Mouse (Mus musculus) myocyte (in vitro differentiated cells): ENCODE results near the gene Vmn1r236.

ENCODE experiments used
- MAX ChIP-seq: IDR thresholded peaks from one replicate; pipeline ENCODE4 v1.6.1; 2011; ENCODE audit warnings: low read depth, mild to moderate bottlenecking, control low read depth
- POLR2A ChIP-seq: IDR thresholded peaks from one replicate; pipeline ENCODE4 v1.6.1; 2011; ENCODE audit warnings: low read depth, mild to moderate bottlenecking, control low read depth, moderate library complexity; ENCODE audit not compliant: insufficient read length
- TCF3 ChIP-seq: IDR thresholded peaks from one replicate; pipeline ENCODE4 v1.6.1; 2011; ENCODE audit warnings: low read depth, control low read depth; ENCODE audit not compliant: insufficient read length
- USF1 ChIP-seq: IDR thresholded peaks from one replicate; pipeline ENCODE4 v1.6.1; 2011; ENCODE audit warnings: low read depth, mild to moderate bottlenecking, control low read depth, moderate library complexity

GRCm38 (mm10) chr17:21284395-21284794 is 1.7 kb downstream of the Vmn1r236 start:
- TF ChIP-seq USF1 (no peak), POLR2A (no peak), MAX (no peak), TCF3 (no peak)
